Mouse (Mus musculus) A20 (cell line): ENCODE measurements around the gene Elobl.

Source experiments
- DNase-seq: peaks from one replicate; pipeline ENCODE4 v3.0.0-alpha.2; 2011; ENCODE audit warnings: low read depth, low spot score

Gene Elobl

GRCm38 (mm10) chr11:88934089-88935000 lies 32.4 kb downstream of the Elobl start:
- no peak for DNase-seq

GRCm38 (mm10) chr11:88933030-88933429 lies 33.7 kb downstream of the Elobl start:
- DNase-seq: no peak

GRCm38 (mm10) chr11:88931692-88932530 lies 34.8 kb downstream of the Elobl start:
- no peak for DNase-seq

GRCm38 (mm10) chr11:88926566-88926965 lies 40.2 kb downstream of the Elobl start:
- DNase-seq: no peak
